Mouse (Mus musculus): Measurements from ENCODE around the gene Hmgcl.

DNA sequence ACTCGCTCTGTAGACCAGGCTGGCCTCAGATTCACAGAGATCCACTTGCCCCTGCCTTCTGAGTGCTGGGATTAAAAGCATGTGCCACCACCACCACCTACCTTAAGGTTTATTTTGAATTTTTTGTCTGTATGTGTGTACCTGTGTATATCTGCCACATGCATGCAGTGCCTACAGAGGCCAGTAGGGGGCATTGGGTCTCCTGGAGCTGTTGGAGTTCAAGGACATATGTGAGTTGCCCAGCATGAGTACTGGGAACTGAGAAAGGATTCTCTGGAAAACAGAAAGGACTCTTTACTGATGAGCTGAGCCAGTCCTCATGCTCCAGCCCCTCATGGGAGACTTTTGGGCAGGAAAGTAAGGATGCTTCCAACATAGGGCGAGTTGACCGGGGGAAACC, 5.3 kb downstream of the Hmgcl start:
- TF ChIP-seq CTCF (IDR thresholded peaks at IDR 0.05) (peak; percentile 51), POLR2A (IDR thresholded peaks at IDR 0.05; ENCODE audit: insufficient read depth, low read depth, low read length) (no peak)

Measured in heart, adult 2 months (tissue).